Comparison of ENCODE assay signal across 8 mouse cellular contexts in genomic region chr7:101348312-101348711, GRCm38 (mm10). TPM values are rescaled to one million over a fixed set of nuclear protein-coding genes. Genes with fewer than 3 reads are reported as not detected.
DNase-seq lines count a peak whose midpoint lies in the region; ATAC-seq and TF ChIP-seq lines count a peak whose summit lies in the region.

No protein-coding gene starts in this region.

- H3K27ac ChIP-seq in layer of hippocampus, adult 2 months, result peak overlapping the region; percentile 82
- H3K27ac ChIP-seq in embryonic facial prominence, embryonic 12.5 days, result no peak overlapping the region
- no peak overlapping the region for H3K27ac ChIP-seq in kidney, embryonic 15.5 days
- no peak overlapping the region for H3K27ac ChIP-seq in midbrain, postnatal 0 days (ENCODE audit: low read depth, low read length)

- 3% methylated on average over 13 of the region's 13 CpGs for WGBS in embryonic facial prominence, embryonic 12.5 days
- 5% methylated on average over 13 of the region's 13 CpGs for WGBS in kidney, embryonic 15.5 days
- WGBS in midbrain, postnatal 0 days, result 7% methylated on average over 13 of the region's 13 CpGs

- peak overlapping the region; percentile 95 for H3K4me2 ChIP-seq in embryonic facial prominence, embryonic 12.5 days (replicated peaks)
- peak overlapping the region; percentile 94 for H3K4me2 ChIP-seq in kidney, embryonic 15.5 days
- peak overlapping the region; percentile 69 for H3K4me2 ChIP-seq in midbrain, postnatal 0 days (ENCODE audit: low read depth, low read length, poor library complexity, severe bottlenecking)

- no peak for DNase-seq in layer of hippocampus, adult 2 months (ENCODE audit: low spot score in 2 of 2)
- DNase-seq in layer of hippocampus, adult 11-12 months (ENCODE audit: low spot score), result no peak
- DNase-seq in midbrain, postnatal 0 days (ENCODE audit: low spot score), result peak; percentile 8
- no peak for DNase-seq in adrenal gland, postnatal 4 days (ENCODE audit: low spot score in 2 of 2)
- no peak for DNase-seq in layer of hippocampus, adult 18-20 months (ENCODE audit: low spot score in 2 of 2)
- no peak for DNase-seq in ovary, postnatal 14 days (ENCODE audit: low spot score)

- H3K4me1 ChIP-seq in embryonic facial prominence, embryonic 12.5 days, result 0 out of 2 replicates have a peak, but pooled peaks cover 5% of the 10 kb centered on the region
- H3K4me1 ChIP-seq in kidney, embryonic 15.5 days, result peaks cover 27% of the 10 kb centered on the region
- 0 out of 2 replicates have a peak, but pooled peaks cover 5% of the 10 kb centered on the region for H3K4me1 ChIP-seq in midbrain, postnatal 0 days (ENCODE audit: insufficient read depth, low read length)

- H3K9ac ChIP-seq in embryonic facial prominence, embryonic 12.5 days, result peak overlapping the region; percentile 50
- peak overlapping the region; percentile 51 for H3K9ac ChIP-seq in kidney, embryonic 15.5 days
- H3K9ac ChIP-seq in midbrain, postnatal 0 days (replicated peaks; ENCODE audit: low read length, poor library complexity, severe bottlenecking), result peak overlapping the region; percentile 39

- no peak for TF ChIP-seq CTCF in layer of hippocampus, adult 2 months (conservative IDR thresholded peaks at IDR 0.05)
- TF ChIP-seq CTCF in midbrain, postnatal 0 days (IDR thresholded peaks at IDR 0.05), result no peak

- H3K36me3 ChIP-seq in embryonic facial prominence, embryonic 12.5 days, result no peaks in the 10 kb centered on the region
- H3K36me3 ChIP-seq in kidney, embryonic 15.5 days, result peaks cover 14% of the 10 kb centered on the region
- H3K36me3 ChIP-seq in midbrain, postnatal 0 days (ENCODE audit: insufficient read depth, low read length), result 0 out of 2 replicates have a peak, but pooled peaks cover 2% of the 10 kb centered on the region

- H3K27me3 ChIP-seq in embryonic facial prominence, embryonic 12.5 days, result peaks cover 16% of the 10 kb centered on the region
- H3K27me3 ChIP-seq in kidney, embryonic 15.5 days, result peaks cover 13% of the 10 kb centered on the region; the same call in 1 of the 2 replicates
- no peaks in the 10 kb centered on the region; the same call in 1 of the 2 replicates for H3K27me3 ChIP-seq in midbrain, postnatal 0 days (ENCODE audit: insufficient read depth, low read length)

- H3K4me3 ChIP-seq in layer of hippocampus, adult 2 months, result peak overlapping the region; percentile 57
- H3K4me3 ChIP-seq in embryonic facial prominence, embryonic 12.5 days, result peak overlapping the region; percentile 55
- H3K4me3 ChIP-seq in kidney, embryonic 15.5 days (replicated peaks), result peak overlapping the region; percentile 58
- H3K4me3 ChIP-seq in midbrain, postnatal 0 days (ENCODE audit: low read depth, low read length), result peak overlapping the region; percentile 44

- no peak for ATAC-seq in embryonic facial prominence, embryonic 12.5 days (ENCODE audit: insufficient number of reproducible peaks, insufficient read depth, low FRiP score, low TSS enrichment)
- 0 out of 2 replicates have a peak, but pooled peaks have one; percentile 19 for ATAC-seq in kidney, embryonic 15.5 days (replicated peaks; ENCODE audit: low FRiP score)
- no peak for ATAC-seq in midbrain, postnatal 0 days (ENCODE audit: low FRiP score)

- no peaks in the 10 kb centered on the region for H3K9me3 ChIP-seq in embryonic facial prominence, embryonic 12.5 days
- H3K9me3 ChIP-seq in kidney, embryonic 15.5 days (replicated peaks), result no peaks in the 10 kb centered on the region
- H3K9me3 ChIP-seq in midbrain, postnatal 0 days (ENCODE audit: low read length), result no peaks in the 10 kb centered on the region

RNA-seq across cellular contexts. Expression of gene Arap1, which starts 0.4 kb away (rescaled TPM):
- 10 to 100 TPM; 19.2 to 20.0 TPM for total RNA-seq in layer of hippocampus, adult 2 months (2021)
- 23.9 and 29.7 TPM in 2 replicates for polyA plus RNA-seq in embryonic facial prominence, embryonic 12.5 days (2016; fragmentation: Nextera tagmentation; extraction: Ambion mirVana)
- polyA plus RNA-seq in kidney, embryonic 15.5 days (2015; fragmentation: Nextera tagmentation; extraction: Ambion mirVana), result 78.9 and 97.1 TPM in 2 replicates
- 12.3 and 30.0 TPM in 2 replicates for total RNA-seq in midbrain, postnatal 0 days (2014; rRNA removed)
- polyA plus RNA-seq in midbrain, postnatal 0 days (2015; fragmentation: Nextera tagmentation; extraction: Ambion mirVana), result 6.9 and 8.9 TPM in 2 replicates
- total RNA-seq in adrenal gland, postnatal 4 days (2021), result 100 to 1,000 TPM in 1 of 2 experiments, 10 to 100 TPM in 1; 76.3 to 102 TPM
- 10 to 100 TPM; 15.4 to 18.0 TPM for total RNA-seq in layer of hippocampus, adult 18-20 months (2021)

RNA-seq across cellular contexts. Expression of gene Stard10, which starts 31.4 kb away (rescaled TPM):
- total RNA-seq in layer of hippocampus, adult 2 months (2021), result 10 to 100 TPM; 23.6 to 24.6 TPM
- 19.4 and 20.6 TPM in 2 replicates for polyA plus RNA-seq in embryonic facial prominence, embryonic 12.5 days (2016; fragmentation: Nextera tagmentation; extraction: Ambion mirVana)
- polyA plus RNA-seq in kidney, embryonic 15.5 days (2015; fragmentation: Nextera tagmentation; extraction: Ambion mirVana), result 55.4 and 58.5 TPM in 2 replicates
- total RNA-seq in midbrain, postnatal 0 days (2014; rRNA removed), result 21.5 and 47.7 TPM in 2 replicates
- 11.0 and 12.1 TPM in 2 replicates for polyA plus RNA-seq in midbrain, postnatal 0 days (2015; fragmentation: Nextera tagmentation; extraction: Ambion mirVana)
- total RNA-seq in adrenal gland, postnatal 4 days (2021), result 10 to 100 TPM; 40.3 to 52.3 TPM
- 10 to 100 TPM; 26.2 to 29.7 TPM for total RNA-seq in layer of hippocampus, adult 18-20 months (2021)

RNA-seq across cellular contexts. Expression of gene Atg16l2, which starts 46.3 kb away (rescaled TPM):
- total RNA-seq in layer of hippocampus, adult 2 months (2021), result 10 to 100 TPM; 37.9 to 47.8 TPM
- 16.9 and 18.1 TPM in 2 replicates for polyA plus RNA-seq in embryonic facial prominence, embryonic 12.5 days (2016; fragmentation: Nextera tagmentation; extraction: Ambion mirVana)
- 17.4 and 18.5 TPM in 2 replicates for polyA plus RNA-seq in kidney, embryonic 15.5 days (2015; fragmentation: Nextera tagmentation; extraction: Ambion mirVana)
- 17.0 and 31.5 TPM in 2 replicates for total RNA-seq in midbrain, postnatal 0 days (2014; rRNA removed)
- polyA plus RNA-seq in midbrain, postnatal 0 days (2015; fragmentation: Nextera tagmentation; extraction: Ambion mirVana), result 22.4 and 22.6 TPM in 2 replicates
- total RNA-seq in adrenal gland, postnatal 4 days (2021), result 10 to 100 TPM; 20.6 to 21.7 TPM
- 10 to 100 TPM; 39.4 to 39.6 TPM for total RNA-seq in layer of hippocampus, adult 18-20 months (2021)
